Mouse (Mus musculus) brain, embryonic 14.5 days (tissue): ENCODE results near the gene Vps8. TPM values are rescaled to one million over a fixed set of nuclear protein-coding genes. Genes with fewer than 3 reads are reported as not detected.
A peak's percentile ranks its signal among the peaks of the same experiment; 100 is the strongest.

Experiments
- DNase-seq: peaks from one replicate; pipeline ENCODE4 v3.0.0-alpha.2; 2011; ENCODE audit warnings: low read depth
- CTCF ChIP-seq: fragments of 200-500 bp; IDR thresholded peaks from 2 replicates; pipeline ENCODE4 v1.5.1; 2012; ENCODE audit warnings: inconsistent platforms, mild to moderate bottlenecking, moderate library complexity, borderline replicate concordance; ENCODE audit not compliant: insufficient read depth, insufficient read length; ENCODE audit errors: extremely low read depth
- POLR2A ChIP-seq: fragments of 200-500 bp; IDR thresholded peaks from 2 replicates; pipeline ENCODE4 v1.6.1; 2012; ENCODE audit warnings: mild to moderate bottlenecking, inconsistent platforms, borderline replicate concordance; ENCODE audit not compliant: poor library complexity, insufficient read depth, insufficient read length, severe bottlenecking; ENCODE audit errors: extremely low read depth
- polyA plus RNA-seq: library from polyadenylated mRNA; depleted of rRNA; stranded (reverse); fragments of >200 nt; gene quantifications from 2 replicates; pipeline ENCODE4 v1.2.3, GENCODE M21; 2012

The Vps8 gene
- polyA plus RNA-seq, 1 experiment, result 30.4 TPM

DNA sequence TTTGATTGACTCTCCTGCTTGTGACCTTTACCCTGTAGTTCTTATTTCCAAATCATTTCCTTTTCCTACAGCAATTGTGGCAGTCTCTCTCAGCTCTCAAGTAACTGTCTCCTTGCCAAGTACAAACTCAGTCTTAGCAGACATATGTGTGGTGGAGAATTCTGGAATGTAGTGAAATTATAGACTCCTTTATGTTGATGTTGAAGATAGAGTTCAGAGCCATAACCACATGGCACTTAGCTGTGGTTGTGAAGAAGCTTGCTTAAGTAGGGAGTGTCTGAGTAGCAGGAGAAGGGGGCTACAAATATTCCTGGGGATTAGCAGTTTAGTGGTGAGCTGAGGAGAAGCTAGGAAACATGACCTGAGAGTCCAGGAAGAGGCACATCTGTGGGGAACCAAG is 18.1 kb downstream of the Vps8 start:
- no peak for DNase-seq
- no peak for TF ChIP-seq CTCF
- no peak for TF ChIP-seq POLR2A

- TF ChIP-seq CTCF (no peak), POLR2A (no peak)
- DNase-seq, result peak; percentile 43
These were observed 22.2 kb downstream of the Vps8 start for GRCm38 (mm10) chr16:21445026-21445625.

- DNase-seq, result no peak
- no peak for TF ChIP-seq POLR2A
- TF ChIP-seq CTCF, result no peak
These were observed 24.5 kb downstream of the Vps8 start for GRCm38 (mm10) chr16:21447447-21447846.

GRCm38 (mm10) chr16:21448464-21448863 is 25.5 kb downstream of the Vps8 start:
- TF ChIP-seq CTCF, result no peak
- no peak for TF ChIP-seq POLR2A
- no peak for DNase-seq

DNA sequence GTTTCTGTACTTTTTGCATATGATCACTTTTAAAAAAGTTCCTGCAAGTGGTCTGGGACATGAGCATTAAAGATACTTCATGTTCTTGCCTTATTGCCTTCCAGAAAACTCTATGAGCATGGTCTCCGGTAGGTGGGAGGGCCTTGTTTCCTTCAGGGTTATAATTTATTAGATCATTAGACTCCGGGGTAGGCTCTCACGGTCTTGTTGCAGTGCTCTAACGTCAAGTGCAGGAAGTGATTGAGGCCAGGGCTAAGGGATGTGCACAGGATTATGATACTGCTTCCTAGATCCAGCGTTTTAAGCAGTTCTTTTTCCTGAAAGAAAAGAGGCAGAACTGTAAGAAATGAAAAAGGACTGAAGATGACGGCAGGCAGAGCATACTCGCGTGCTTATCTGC is 27.0 kb downstream of the Vps8 start:
- TF ChIP-seq POLR2A (no peak), CTCF (no peak)
- DNase-seq, result no peak

DNA sequence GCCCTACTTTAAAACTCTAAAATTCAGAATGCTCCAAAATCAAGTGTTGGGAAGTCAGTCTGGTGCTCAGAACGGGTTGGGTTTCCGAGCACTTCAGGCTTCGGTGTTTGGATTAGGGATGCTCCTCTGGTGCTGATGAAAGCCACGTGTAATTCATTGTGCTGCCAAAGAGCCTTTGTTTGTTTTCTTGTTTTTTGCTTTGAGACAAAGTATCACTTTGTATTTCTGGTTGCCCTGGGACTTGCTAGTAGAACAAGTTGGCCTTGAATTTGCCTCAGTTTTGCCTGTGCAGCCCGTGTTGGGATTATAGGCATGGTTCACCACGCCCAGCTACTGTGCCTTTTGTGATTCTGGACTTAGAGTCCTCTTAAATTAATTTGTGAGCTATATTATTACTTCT is 29.7 kb downstream of the Vps8 start:
- TF ChIP-seq CTCF (no peak), POLR2A (no peak)
- no peak for DNase-seq

- TF ChIP-seq CTCF, result no peak
- no peak for TF ChIP-seq POLR2A
These were observed 34.9 kb downstream of the Vps8 start for GRCm38 (mm10) chr16:21457639-21458369.

GRCm38 (mm10) chr16:21465868-21466267 is 43.0 kb downstream of the Vps8 start:
- no peak for DNase-seq
- TF ChIP-seq CTCF, result no peak
- no peak for TF ChIP-seq POLR2A

More at GRCm38 (mm10) chr16:21457639-21458369, 34.9 kb downstream of the Vps8 start:
- DNase-seq, result no peak

- no peak for DNase-seq
- peak; percentile 63; the same call in 1 of the 2 replicates for TF ChIP-seq CTCF
- TF ChIP-seq POLR2A, result no peak
These were observed 47.5 kb downstream of the Vps8 start for GRCm38 (mm10) chr16:21470416-21470815.

DNA sequence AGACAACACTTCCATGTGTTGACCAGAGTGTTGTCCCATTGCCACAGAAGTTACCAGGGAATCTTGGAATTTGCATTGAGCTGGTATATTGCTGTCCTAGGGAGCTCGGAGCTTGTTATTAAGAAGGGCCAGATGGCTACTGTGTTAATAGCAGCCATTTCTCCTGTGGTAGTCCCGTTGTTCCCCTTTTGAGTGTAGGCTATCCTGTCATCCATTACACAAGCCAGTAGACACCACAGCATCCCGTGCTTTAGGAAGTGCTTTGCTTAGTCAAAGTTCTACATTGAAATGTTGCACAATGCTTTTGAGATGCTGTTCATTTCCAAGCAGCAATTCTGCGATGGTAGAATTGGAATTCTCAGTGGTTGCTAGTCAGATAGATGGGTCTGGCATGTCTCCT is 54.2 kb downstream of the Vps8 start:
- no peak for DNase-seq
- TF ChIP-seq CTCF, result no peak
- TF ChIP-seq POLR2A, result no peak

DNA sequence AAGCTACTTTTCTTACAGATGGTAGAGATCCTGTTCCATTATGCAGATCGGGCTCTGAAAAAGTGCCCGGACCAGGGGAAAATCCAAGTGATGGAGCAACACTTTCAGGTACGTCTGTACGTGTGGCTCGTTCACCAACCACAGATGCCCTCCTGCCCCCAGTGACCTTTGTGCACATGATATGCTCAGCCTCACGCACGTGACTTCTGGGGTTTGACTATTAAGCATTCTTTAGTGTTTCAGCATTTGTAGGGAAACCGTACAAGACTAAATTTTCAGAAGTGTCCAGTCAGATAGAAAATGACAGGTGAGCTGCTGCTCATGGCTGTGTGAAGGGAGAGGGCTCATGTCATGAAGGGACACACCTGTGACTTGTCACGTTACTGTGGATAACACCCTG is 55.5 kb downstream of the Vps8 start:
- DNase-seq, result no peak
- TF ChIP-seq POLR2A, result no peak
- TF ChIP-seq CTCF, result no peak

DNA sequence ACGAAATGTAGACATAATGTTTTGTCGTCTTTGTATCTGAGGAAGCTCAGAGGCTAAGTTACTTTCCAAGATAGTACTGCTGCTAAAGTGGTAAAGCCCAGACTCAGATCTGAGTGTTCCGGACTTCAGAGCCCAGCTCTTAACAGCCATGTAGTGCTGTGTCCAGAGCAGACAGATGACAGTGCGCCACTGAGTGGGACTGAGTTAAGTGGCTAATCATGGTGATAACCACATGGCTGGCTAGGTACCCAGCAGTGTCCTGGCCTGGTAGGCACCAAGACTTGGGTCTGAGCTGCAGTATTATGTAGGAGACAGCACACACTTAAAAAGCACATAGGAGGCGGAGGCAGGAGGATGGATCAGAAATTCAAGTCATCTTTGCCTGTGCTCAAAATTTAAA is 60.9 kb downstream of the Vps8 start:
- TF ChIP-seq CTCF (no peak), POLR2A (no peak)
- no peak for DNase-seq

DNA sequence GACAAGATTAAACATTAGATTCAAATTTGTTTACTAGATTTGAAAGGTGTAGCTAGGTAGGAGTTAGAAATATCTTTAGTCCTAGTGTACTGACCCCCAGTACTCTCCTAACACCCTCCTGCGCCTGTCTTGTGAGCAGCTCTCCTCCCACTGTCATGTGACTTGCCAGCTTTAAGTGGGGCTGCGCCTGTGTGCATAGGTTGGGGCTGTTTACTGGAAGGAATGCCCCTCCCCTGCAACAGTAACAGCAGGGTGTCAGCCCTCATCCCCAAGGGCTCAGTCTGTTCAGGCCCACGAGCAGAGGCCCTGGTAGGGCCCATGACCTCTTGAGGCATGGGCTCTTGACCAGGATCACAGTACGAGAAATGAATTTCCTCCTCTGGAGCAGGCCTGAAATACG is 62.8 kb downstream of the Vps8 start:
- no peak for DNase-seq
- TF ChIP-seq CTCF (no peak), POLR2A (no peak)

GRCm38 (mm10) chr16:21488413-21488812 is 65.5 kb downstream of the Vps8 start:
- TF ChIP-seq POLR2A (no peak), CTCF (peak; percentile 80; the same call in 1 of the 2 replicates)

GRCm38 (mm10) chr16:21492346-21492745 is 69.4 kb downstream of the Vps8 start:
- TF ChIP-seq CTCF (no peak), POLR2A (no peak)
- DNase-seq, result no peak

More at GRCm38 (mm10) chr16:21488413-21488812, 65.5 kb downstream of the Vps8 start:
- DNase-seq, result peak; percentile 78

DNA sequence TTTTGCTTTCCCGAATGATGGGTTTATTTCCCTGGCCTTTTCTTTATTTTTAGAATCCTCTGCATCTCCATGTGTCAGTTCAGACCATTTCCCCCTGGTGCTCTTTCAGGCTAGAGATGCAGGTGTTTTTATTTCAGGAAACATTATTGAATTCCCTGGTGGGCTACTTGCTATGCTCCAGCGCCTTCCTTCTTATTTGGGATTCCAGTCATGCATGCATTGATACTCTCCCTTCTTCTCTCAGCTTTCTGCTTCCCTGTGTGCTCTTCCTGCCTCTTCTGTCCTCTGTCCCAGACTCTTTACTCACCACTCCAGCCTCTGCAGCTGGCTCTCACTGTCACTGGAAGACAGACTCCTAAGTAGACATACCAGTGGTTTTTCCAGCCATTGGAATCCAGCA is 70.0 kb downstream of the Vps8 start:
- TF ChIP-seq POLR2A (no peak), CTCF (no peak)
- DNase-seq, result peak; percentile 29
